Mouse (Mus musculus) bone marrow macrophage, adult 2 months (primary cell): ENCODE results near the gene Zfp213. TPM values are rescaled to one million over a fixed set of nuclear protein-coding genes. Genes with fewer than 3 reads are reported as not detected.
A peak's percentile ranks its signal among the peaks of the same experiment; 100 is the strongest.

Experiments used
- H3K27ac ChIP-seq: 2 replicates; pipeline ENCODE4 v1.5.1; 2012; ENCODE audit warnings: low read depth, low read length; ENCODE audit not compliant: insufficient read depth
- H3K4me1 ChIP-seq: 2 replicates; pipeline ENCODE4 v1.6.1; 2012; ENCODE audit warnings: low read length; ENCODE audit not compliant: control insufficient read depth, insufficient read depth
- H3K4me3 ChIP-seq: 2 replicates; pipeline ENCODE4 v1.5.1; 2012; ENCODE audit warnings: mild to moderate bottlenecking, low read length, moderate library complexity; ENCODE audit not compliant: insufficient read depth
- CTCF ChIP-seq: IDR thresholded peaks from 2 replicates; pipeline ENCODE4 v1.5.1; 2012; ENCODE audit warnings: low read depth, mild to moderate bottlenecking, low read length, moderate library complexity
- POLR2A ChIP-seq: IDR thresholded peaks from 2 replicates; pipeline ENCODE4 v1.6.1; 2012; ENCODE audit warnings: mild to moderate bottlenecking, low read depth, low read length, borderline replicate concordance
- polyA plus RNA-seq: library from polyadenylated mRNA; stranded (reverse); fragments of >200 nt; gene quantifications from 2 replicates; pipeline ENCODE4 v1.2.4, GENCODE M21; 2012; ENCODE audit not compliant: missing spikeins, insufficient read depth, insufficient read length

Gene Zfp213
- polyA plus RNA-seq, 1 experiment, result 4.1 TPM

DNA sequence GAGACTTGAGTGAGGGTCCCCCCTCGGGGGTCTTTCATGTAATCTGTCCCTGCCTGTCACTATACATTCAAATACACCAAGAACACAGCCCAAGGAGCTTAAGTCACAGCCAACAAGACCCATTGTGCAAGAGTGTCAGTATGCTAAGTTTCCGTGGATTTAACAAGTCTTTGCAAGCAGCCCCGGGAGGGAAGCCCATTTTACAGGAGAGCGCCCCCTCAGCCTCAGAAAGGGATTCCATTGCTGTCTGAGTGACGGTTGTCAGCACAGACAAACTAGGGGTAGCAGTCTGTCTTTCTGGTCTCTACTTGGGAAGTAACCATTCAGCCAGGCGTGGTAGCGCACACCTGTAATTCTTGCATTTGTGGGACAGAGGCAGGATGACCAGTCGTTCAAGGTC is 10.1 kb upstream of the Zfp213 start:
- Histone ChIP-seq H3K27ac (no peak overlapping the region), H3K4me3 (no peak overlapping the region), H3K4me1 (no peaks in the 10 kb centered on the region)
- TF ChIP-seq POLR2A, result no peak
- no peak for TF ChIP-seq CTCF

DNA sequence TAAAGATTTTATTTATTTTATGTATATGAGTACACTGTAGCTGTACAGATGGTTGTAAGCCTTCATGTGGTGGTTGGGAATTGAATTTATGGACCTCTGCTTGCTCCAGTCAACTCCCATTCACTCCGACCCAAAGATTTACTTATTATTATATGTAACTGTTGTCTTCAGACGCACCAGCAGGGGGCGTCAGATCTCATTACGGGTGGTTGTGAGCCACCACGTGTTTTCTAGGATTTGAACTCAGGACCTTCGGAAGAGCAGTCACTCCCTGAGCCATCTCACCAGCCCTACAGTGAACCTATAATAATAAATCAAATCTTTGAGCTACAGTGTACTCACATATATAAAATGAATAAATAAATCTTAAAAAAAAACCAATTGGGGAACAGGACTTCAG is 8.0 kb upstream of the Zfp213 start:
- Histone ChIP-seq H3K27ac (no peak overlapping the region), H3K4me1 (no peaks in the 10 kb centered on the region), H3K4me3 (no peak overlapping the region)
- TF ChIP-seq CTCF, result peak; percentile 57
- no peak for TF ChIP-seq POLR2A

- no peaks in the 10 kb centered on the region for H3K4me1 ChIP-seq
- H3K27ac ChIP-seq, result no peak overlapping the region
- H3K4me3 ChIP-seq, result no peak overlapping the region
- no peak for TF ChIP-seq CTCF
- no peak for TF ChIP-seq POLR2A
Observed at GRCm38 (mm10) chr17:23571084-23571483, 7.0 kb upstream of the Zfp213 start.

DNA sequence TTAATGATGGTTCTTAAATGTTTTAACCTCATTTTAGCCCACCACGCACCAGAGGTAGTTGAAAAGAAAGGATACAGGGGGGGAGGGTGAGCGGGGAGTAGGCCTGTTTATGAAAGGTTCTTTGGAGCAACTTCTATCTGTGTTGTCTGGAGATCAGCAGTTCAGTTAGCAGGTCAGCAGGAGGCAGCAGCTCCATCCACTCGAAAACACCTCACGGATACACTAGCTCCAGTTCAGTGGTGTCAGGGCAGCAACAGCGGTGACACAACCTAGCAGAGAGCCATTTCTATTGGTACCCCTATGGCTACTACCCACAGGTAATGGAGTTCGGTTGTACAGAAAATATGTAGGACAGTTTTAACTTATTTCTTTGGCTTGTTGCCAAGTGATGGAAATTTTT is 6.0 kb upstream of the Zfp213 start:
- TF ChIP-seq CTCF, result peak; percentile 53
- no peak for TF ChIP-seq POLR2A
- H3K27ac ChIP-seq, result no peak overlapping the region
- H3K4me1 ChIP-seq, result no peaks in the 10 kb centered on the region; the same call in none of the 2 replicates
- H3K4me3 ChIP-seq, result no peak overlapping the region

- H3K4me1 ChIP-seq, result peaks cover 2% of the 10 kb centered on the region
- H3K27ac ChIP-seq, result no peak overlapping the region
- TF ChIP-seq CTCF (no peak), POLR2A (no peak)
- H3K4me3 ChIP-seq, result no peak overlapping the region
Observed at GRCm38 (mm10) chr17:23568370-23568769, 4.3 kb upstream of the Zfp213 start.

DNA sequence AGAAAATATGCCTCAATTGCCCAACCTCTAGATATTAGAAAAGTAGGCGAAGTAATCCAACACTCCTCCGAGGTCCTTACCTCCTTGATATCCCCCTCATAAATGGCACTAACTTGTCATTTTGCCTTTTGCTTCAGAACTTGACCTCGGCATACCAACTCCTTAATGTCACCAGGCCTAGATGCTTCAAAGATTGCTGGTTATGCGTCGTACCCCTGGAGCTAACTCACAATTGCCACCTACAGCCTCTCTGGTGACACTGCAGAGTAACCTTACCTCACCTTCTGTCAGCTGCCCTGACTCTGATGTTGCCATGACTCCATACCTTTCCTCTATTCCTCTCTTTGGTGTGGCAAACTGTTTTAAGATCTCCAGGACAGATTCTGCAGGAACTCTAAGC is 2.7 kb upstream of the Zfp213 start:
- H3K4me3 ChIP-seq, result no peak overlapping the region
- peaks cover 6% of the 10 kb centered on the region for H3K4me1 ChIP-seq
- no peak overlapping the region for H3K27ac ChIP-seq
- no peak for TF ChIP-seq POLR2A
- no peak for TF ChIP-seq CTCF

GRCm38 (mm10) chr17:23564368-23564715 is 304 bp upstream of the Zfp213 start:
- TF ChIP-seq CTCF (0 out of 2 replicates have a peak, but pooled peaks have one; percentile 6), POLR2A (no peak)
- H3K4me1 ChIP-seq, result peaks cover 6% of the 10 kb centered on the region
- peak overlapping the region; percentile 78 for H3K4me3 ChIP-seq
- H3K27ac ChIP-seq, result peak overlapping the region; percentile 63; the same call in 1 of the 2 replicates

DNA sequence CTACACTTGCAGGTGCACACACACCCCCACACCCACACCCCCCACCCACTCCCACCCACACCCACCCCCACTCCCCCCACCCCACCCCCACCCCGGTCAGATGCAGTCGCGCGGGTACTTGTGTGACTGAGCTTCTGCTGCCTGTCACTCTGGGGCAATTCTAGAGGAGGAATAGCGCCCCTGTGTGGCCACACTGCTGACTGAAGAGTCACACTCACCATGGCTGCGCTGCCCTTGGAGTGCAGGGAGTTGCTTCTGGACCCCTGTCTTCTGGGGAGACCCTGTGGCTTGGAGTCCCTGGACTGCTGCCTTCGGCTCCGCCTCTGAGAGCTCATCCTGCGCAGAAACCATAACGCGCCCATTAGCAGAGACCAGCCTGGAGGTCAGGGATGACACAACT is 4.3 kb downstream of the Zfp213 start:
- peak; percentile 15; the same call in 1 of the 2 replicates for TF ChIP-seq CTCF
- TF ChIP-seq POLR2A, result no peak
- H3K27ac ChIP-seq, result no peak overlapping the region
- no peak overlapping the region for H3K4me3 ChIP-seq
- H3K4me1 ChIP-seq, result peaks cover 4% of the 10 kb centered on the region; the same call in 1 of the 2 replicates

GRCm38 (mm10) chr17:23555243-23555916 is 8.7 kb downstream of the Zfp213 start:
- TF ChIP-seq CTCF (no peak), POLR2A (no peak)
- H3K4me3 ChIP-seq, result no peak overlapping the region
- peaks cover 8% of the 10 kb centered on the region; the same call in 1 of the 2 replicates for H3K4me1 ChIP-seq
- H3K27ac ChIP-seq, result no peak overlapping the region

DNA sequence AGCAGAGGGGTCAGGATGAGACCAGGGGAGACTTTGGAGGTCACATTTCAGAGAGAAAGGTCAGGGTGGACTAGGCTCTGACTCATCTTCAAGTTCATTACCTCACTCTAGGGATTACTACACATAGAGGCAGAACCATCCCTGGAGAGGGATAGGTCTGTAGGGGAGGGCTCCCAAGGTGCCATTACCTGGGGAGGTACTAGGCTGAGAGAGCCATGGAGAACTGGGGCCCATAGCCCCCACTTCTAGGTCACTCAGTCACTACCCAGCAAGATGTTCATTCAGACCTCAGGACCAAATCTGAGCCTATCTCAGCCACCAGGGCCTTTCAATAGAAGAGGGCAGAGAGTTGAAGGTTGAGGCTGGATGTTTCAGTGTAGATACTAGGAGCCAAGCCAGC is 9.7 kb downstream of the Zfp213 start:
- Histone ChIP-seq H3K4me1 (peaks cover 8% of the 10 kb centered on the region; the same call in 1 of the 2 replicates), H3K4me3 (no peak overlapping the region), H3K27ac (no peak overlapping the region)
- TF ChIP-seq POLR2A (no peak), CTCF (no peak)
